In the genomic region with DNA sequence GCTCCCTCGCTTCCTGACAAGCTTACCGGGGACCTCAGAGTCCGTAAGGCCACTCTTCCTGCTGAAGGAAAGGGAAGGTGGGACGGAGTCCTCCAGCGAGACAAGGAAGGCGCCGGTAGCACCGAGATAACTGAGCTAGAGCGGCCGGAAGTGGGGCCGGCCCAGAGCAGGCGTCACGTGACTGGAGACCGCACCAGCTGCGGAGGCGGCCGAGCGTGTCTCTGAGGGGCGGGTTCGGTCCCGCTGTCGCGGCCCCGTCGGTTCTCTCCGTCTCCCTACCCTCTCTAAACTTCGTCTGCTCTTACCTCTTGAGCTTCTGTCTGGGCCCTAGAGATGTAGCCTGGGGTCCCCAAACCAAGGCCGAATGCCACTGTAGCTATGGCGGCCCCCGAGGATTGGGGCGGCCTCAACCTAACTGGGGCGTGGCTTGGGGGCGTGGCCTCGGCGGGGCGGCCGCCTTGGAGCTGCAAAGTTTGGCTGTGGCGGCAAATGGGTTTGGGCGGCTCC, we compare ENCODE assay signal across 8 mouse cellular contexts. TPM values are rescaled to one million over a fixed set of nuclear protein-coding genes. Genes with fewer than 3 reads are reported as not detected.
DNase-seq lines count a peak whose midpoint lies in the region; ATAC-seq and TF ChIP-seq lines count a peak whose summit lies in the region.

A gene (minus strand): TSS at position 393 of the 507 bp plus-strand sequence.

- TF ChIP-seq POLR2A in ES-Bruce4 (IDR thresholded peaks at IDR 0.05; ENCODE audit: insufficient read depth, low read length) = no peak

- H3K27ac ChIP-seq in ES-Bruce4 (ENCODE audit: insufficient read depth, low read length) = no peak within 1 kb of the TSS
- peak within 1 kb of the TSS; percentile 57 for H3K27ac ChIP-seq in forebrain, embryonic 13.5 days
- H3K27ac ChIP-seq in liver, postnatal 0 days (ENCODE audit: low read depth) = peak within 1 kb of the TSS; percentile 72
- peak within 1 kb of the TSS; percentile 65 for H3K27ac ChIP-seq in neural tube, embryonic 14.5 days (ENCODE audit: low read depth, low read length)

- H3K9me3 ChIP-seq in ES-Bruce4 (replicated peaks; ENCODE audit: control insufficient read depth, insufficient read depth, low read length, poor library complexity, severe bottlenecking) = no peaks in the 10 kb centered on the region
- no peaks in the 10 kb centered on the region for H3K9me3 ChIP-seq in forebrain, embryonic 13.5 days (replicated peaks)
- H3K9me3 ChIP-seq in liver, postnatal 0 days (ENCODE audit: low read length) = no peaks in the 10 kb centered on the region
- H3K9me3 ChIP-seq in neural tube, embryonic 14.5 days (ENCODE audit: control insufficient read depth, low read length) = no peaks in the 10 kb centered on the region

- H3K36me3 ChIP-seq in ES-Bruce4 (ENCODE audit: control insufficient read depth, insufficient read depth, low read length, poor library complexity, severe bottlenecking) = peaks cover 4% of the 10 kb centered on the region
- H3K36me3 ChIP-seq in forebrain, embryonic 13.5 days (ENCODE audit: poor library complexity, severe bottlenecking) = peaks cover 14% of the 10 kb centered on the region
- peaks cover 16% of the 10 kb centered on the region for H3K36me3 ChIP-seq in liver, postnatal 0 days (replicated peaks; ENCODE audit: insufficient read depth, low read length)
- H3K36me3 ChIP-seq in neural tube, embryonic 14.5 days (ENCODE audit: control insufficient read depth, insufficient read depth, low read length) = peaks cover 13% of the 10 kb centered on the region

- H3K9ac ChIP-seq in ES-Bruce4 (ENCODE audit: low read depth, poor library complexity, severe bottlenecking) = peak within 1 kb of the TSS; percentile 87
- peak within 1 kb of the TSS; percentile 66 for H3K9ac ChIP-seq in forebrain, embryonic 13.5 days
- peak within 1 kb of the TSS; percentile 67 for H3K9ac ChIP-seq in liver, postnatal 0 days (replicated peaks)
- H3K9ac ChIP-seq in neural tube, embryonic 14.5 days (replicated peaks; ENCODE audit: low read depth, low read length) = peak within 1 kb of the TSS; percentile 43

- no peaks in the 10 kb centered on the region for H3K4me1 ChIP-seq in ES-Bruce4 (ENCODE audit: control insufficient read depth, insufficient read depth, low read length)
- peaks cover 6% of the 10 kb centered on the region; the same call in 1 of the 2 replicates for H3K4me1 ChIP-seq in forebrain, embryonic 13.5 days
- no peaks in the 10 kb centered on the region for H3K4me1 ChIP-seq in liver, postnatal 0 days (ENCODE audit: insufficient read depth)
- H3K4me1 ChIP-seq in neural tube, embryonic 14.5 days (ENCODE audit: control insufficient read depth, insufficient read depth, low read length) = no peaks in the 10 kb centered on the region

- H3K27me3 ChIP-seq in ES-Bruce4 (ENCODE audit: control insufficient read depth, insufficient read depth, low read length, poor library complexity, severe bottlenecking) = no peaks in the 10 kb centered on the region
- no peaks in the 10 kb centered on the region for H3K27me3 ChIP-seq in forebrain, embryonic 13.5 days
- no peaks in the 10 kb centered on the region for H3K27me3 ChIP-seq in liver, postnatal 0 days (ENCODE audit: insufficient read depth, low read length)
- H3K27me3 ChIP-seq in neural tube, embryonic 14.5 days (ENCODE audit: control insufficient read depth, insufficient read depth, low read length) = no peaks in the 10 kb centered on the region

- ATAC-seq in cerebellum, adult (ENCODE audit: insufficient number of reproducible peaks, low FRiP score, low TSS enrichment) = peak; percentile 85
- peak; percentile 96 for ATAC-seq in forebrain, embryonic 13.5 days
- ATAC-seq in liver, postnatal 0 days = peak; percentile 92
- ATAC-seq in neural tube, embryonic 14.5 days (ENCODE audit: low read depth) = peak; percentile 95

- peak; percentile 97 for DNase-seq in heart, postnatal 10 days
- peak; percentile 70 for DNase-seq in large intestine, adult 2 months (ENCODE audit: low read depth, low spot score)
- peak; percentile 98 for DNase-seq in liver, postnatal 0 days
- peak; percentile 99 for DNase-seq in testis, postnatal 10 days (ENCODE audit: low spot score)

- peak within 1 kb of the TSS; percentile 93 for H3K4me3 ChIP-seq in ES-Bruce4 (ENCODE audit: low read depth, low read length)
- H3K4me3 ChIP-seq in forebrain, embryonic 13.5 days = peak within 1 kb of the TSS; percentile 52
- H3K4me3 ChIP-seq in liver, postnatal 0 days (ENCODE audit: low read depth, low read length) = peak within 1 kb of the TSS; percentile 62
- H3K4me3 ChIP-seq in neural tube, embryonic 14.5 days (ENCODE audit: low read depth, low read length) = peak within 1 kb of the TSS; percentile 44

- no peak for TF ChIP-seq EP300 in ES-Bruce4 (IDR thresholded peaks at IDR 0.05; ENCODE audit: insufficient read depth, low read depth, low read length)
- peak; percentile 36; the same call in 1 of the 2 replicates for TF ChIP-seq EP300 in liver, postnatal 0 days (IDR thresholded peaks at IDR 0.05; ENCODE audit: low read depth)

- H3K4me2 ChIP-seq in forebrain, embryonic 13.5 days = peak within 1 kb of the TSS; percentile 63
- H3K4me2 ChIP-seq in liver, postnatal 0 days (ENCODE audit: low read depth, low read length) = peak within 1 kb of the TSS; percentile 71
- H3K4me2 ChIP-seq in neural tube, embryonic 14.5 days (ENCODE audit: low read depth, low read length) = peak within 1 kb of the TSS; percentile 51

- intact Hi-C loops in heart, postnatal 10 days (cut with DNase I) = no loop called here

- TF ChIP-seq CTCF in ES-Bruce4 (IDR thresholded peaks at IDR 0.05; ENCODE audit: low read depth, low read length) = no peak
- no peak for TF ChIP-seq CTCF in liver, postnatal 0 days (IDR thresholded peaks at IDR 0.05; ENCODE audit: low read depth)

- WGBS in forebrain, embryonic 13.5 days = under 1% methylated on average over 39 of the region's 39 CpGs
- under 1% methylated on average over 39 of the region's 39 CpGs for WGBS in large intestine, adult 2 months
- WGBS in liver, postnatal 0 days (ENCODE audit: insufficient replicate concordance) = 0% methylated on average over 39 of the region's 39 CpGs
- WGBS in neural tube, embryonic 14.5 days = under 1% methylated on average over 38 of the region's 39 CpGs

RNA-seq across cellular contexts. Expression of the gene that starts here (rescaled TPM):
- polyA plus RNA-seq in ES-Bruce4 (2011; ENCODE audit: insufficient read depth, insufficient read length, low read depth, missing spikeins) = 40.4 and 40.5 TPM in 2 replicates
- polyA plus RNA-seq in forebrain, embryonic 13.5 days (2015; fragmentation: Nextera tagmentation; extraction: Ambion mirVana) = 78.6 and 81.2 TPM in 2 replicates
- total RNA-seq in heart, postnatal 10 days (2021) = 10 to 100 TPM; 45.3 to 50.0 TPM
- 15.5 and 22.8 TPM in 2 replicates for polyA plus RNA-seq in large intestine, adult 2 months (2012; rRNA removed)
- polyA plus RNA-seq in liver, postnatal 0 days (2015; fragmentation: Nextera tagmentation; extraction: Ambion mirVana) = 14.0 and 17.1 TPM in 2 replicates
- polyA plus RNA-seq in neural tube, embryonic 14.5 days (2014; fragmentation: Nextera tagmentation; extraction: Ambion mirVana) = 122 and 135 TPM in 2 replicates
